Mouse (Mus musculus) MEL (cell line): ENCODE results near the gene Lrrc8e.

Experiments
- E2F4 ChIP-seq: IDR thresholded peaks from 2 replicates; pipeline ENCODE4 v1.6.1; 2011; ENCODE audit warnings: low read depth, low read length, improper control_type of control experiment, borderline replicate concordance
- MAFK ChIP-seq: IDR thresholded peaks from 2 replicates; pipeline ENCODE4 v1.6.1; 2011; ENCODE audit warnings: low read depth, mild to moderate bottlenecking, low read length, improper control_type of control experiment, borderline replicate concordance
- POLR2A ChIP-seq, 2 experiments: IDR thresholded peaks; 2 replicates each; pipeline ENCODE4 v1.6.1; 2011 to 2012; ENCODE audit warnings: low read length in 2 of 2, mild to moderate bottlenecking in 2 of 2, control low read depth in 1 of 2, improper control_type of control experiment in 1 of 2, low read depth in 1 of 2, moderate library complexity in 1 of 2; ENCODE audit not compliant: control insufficient read depth in 1 of 2, insufficient read depth in 1 of 2, poor library complexity in 1 of 2
- USF2 ChIP-seq, 2 experiments: IDR thresholded peaks; 2 replicates each; pipeline ENCODE4 v1.6.1; 2011 to 2012; ENCODE audit warnings: improper control_type of control experiment in 2 of 2, low read length in 2 of 2, borderline replicate concordance in 1 of 2, inconsistent platforms in 1 of 2, low read depth in 1 of 2, mild to moderate bottlenecking in 1 of 2; ENCODE audit not compliant: insufficient read depth in 1 of 2

GRCm38 (mm10) chr8:4226739-4227347 lies at the start of gene Lrrc8e:
- no peak for TF ChIP-seq POLR2A (IDR thresholded peaks at IDR 0.05; ENCODE audit: control insufficient read depth in 1 of 2, insufficient read depth in 1 of 2, low read depth in 1 of 2, low read length in 2 of 2, poor library complexity in 1 of 2)
- no peak for TF ChIP-seq USF2 (IDR thresholded peaks at IDR 0.05; ENCODE audit: borderline replicate concordance in 1 of 2, insufficient read depth in 1 of 2, low read depth in 1 of 2, low read length in 2 of 2)
- TF ChIP-seq MAFK = no peak
- no peak for TF ChIP-seq E2F4
